Mouse (Mus musculus) brain, embryonic 14.5 days (tissue): ENCODE data around the gene Esx1.

Source experiments
- CTCF ChIP-seq: fragments of 200-500 bp; IDR thresholded peaks from 2 replicates; pipeline ENCODE4 v1.5.1; 2012; ENCODE audit warnings: inconsistent platforms, mild to moderate bottlenecking, moderate library complexity, borderline replicate concordance; ENCODE audit not compliant: insufficient read depth, insufficient read length; ENCODE audit errors: extremely low read depth
- POLR2A ChIP-seq: fragments of 200-500 bp; IDR thresholded peaks from 2 replicates; pipeline ENCODE4 v1.6.1; 2012; ENCODE audit warnings: mild to moderate bottlenecking, inconsistent platforms, borderline replicate concordance; ENCODE audit not compliant: poor library complexity, insufficient read depth, insufficient read length, severe bottlenecking; ENCODE audit errors: extremely low read depth

- no peak for TF ChIP-seq POLR2A
- no peak for TF ChIP-seq CTCF
Observed at GRCm38 (mm10) chrX:137149050-137149449, 27.2 kb upstream of the Esx1 start.
